Mouse (Mus musculus): Measurements from ENCODE around the gene Ufc1. TPM values are rescaled to one million over a fixed set of nuclear protein-coding genes. Genes with fewer than 3 reads are reported as not detected.
"Not testable (repeated sequence)": the region's sequence is repeated elsewhere in the genome, so short reads cannot be mapped to it uniquely, and the experiment has no call there.

Ufc1 gene
- polyA plus RNA-seq, 1 experiment from 2014 or later, result 55.9 TPM

DNA sequence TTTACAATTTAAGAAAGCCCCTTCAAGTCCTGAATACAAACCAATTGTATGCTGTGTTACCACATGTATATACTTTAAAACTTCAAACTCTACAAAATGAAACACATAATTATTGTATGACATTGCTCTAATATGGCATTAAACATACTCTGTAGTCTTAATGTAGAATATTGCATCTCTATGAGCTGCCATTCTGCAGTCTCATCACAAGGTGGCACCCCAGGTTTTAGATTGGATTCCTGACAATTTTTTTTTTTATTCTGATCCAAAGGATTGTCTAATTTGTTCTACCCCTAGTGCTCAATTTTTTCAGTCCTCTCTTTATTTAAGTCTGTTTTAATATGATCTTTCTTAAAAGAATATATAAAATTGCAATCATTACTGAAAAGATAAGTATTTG lies 26.6 kb upstream of the Ufc1 start:
- H3K4me1 ChIP-seq, result peaks cover 16% of the 10 kb centered on the region
- H3K27ac ChIP-seq, result no peak overlapping the region
- no peaks in the 10 kb centered on the region for H3K27me3 ChIP-seq (replicated peaks)
- H3K4me2 ChIP-seq, result no peak overlapping the region
- no peaks in the 10 kb centered on the region for H3K9me3 ChIP-seq (replicated peaks)
- peaks cover 19% of the 10 kb centered on the region; the same call in 1 of the 2 replicates for H3K36me3 ChIP-seq
- no peak for ATAC-seq
- no peak overlapping the region for H3K9ac ChIP-seq
- H3K4me3 ChIP-seq, result no peak overlapping the region

DNA sequence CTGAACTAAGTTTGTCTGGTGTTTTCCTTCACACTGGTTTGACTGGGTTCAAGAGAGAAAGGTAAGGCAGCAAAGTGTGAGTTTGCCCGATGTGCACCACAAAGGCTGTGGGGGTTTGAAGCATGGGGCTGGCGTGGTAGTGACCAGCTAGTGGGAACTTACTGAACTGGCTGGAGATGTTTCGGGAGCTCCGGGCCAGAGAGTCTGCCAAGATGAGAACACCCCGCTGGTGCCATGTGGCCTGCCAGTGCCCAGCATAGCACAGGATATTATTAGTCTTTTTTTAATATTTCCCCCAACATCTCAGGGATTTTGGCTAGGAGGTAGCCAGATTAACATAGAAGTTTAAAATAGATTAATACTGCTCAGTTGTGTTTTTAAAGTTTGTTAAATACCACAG lies 25.3 kb upstream of the Ufc1 start:
- Histone ChIP-seq H3K27ac (no peak overlapping the region), H3K4me2 (no peak overlapping the region), H3K4me3 (no peak overlapping the region), H3K4me1 (peaks cover 6% of the 10 kb centered on the region), H3K36me3 (peaks cover 9% of the 10 kb centered on the region; the same call in 1 of the 2 replicates), H3K9me3 (replicated peaks) (no peaks in the 10 kb centered on the region), H3K27me3 (replicated peaks) (no peaks in the 10 kb centered on the region), H3K9ac (no peak overlapping the region)
- no peak for ATAC-seq
- WGBS (ENCODE audit: insufficient replicate concordance), result 46% methylated on average over 5 of the region's 5 CpGs

DNA sequence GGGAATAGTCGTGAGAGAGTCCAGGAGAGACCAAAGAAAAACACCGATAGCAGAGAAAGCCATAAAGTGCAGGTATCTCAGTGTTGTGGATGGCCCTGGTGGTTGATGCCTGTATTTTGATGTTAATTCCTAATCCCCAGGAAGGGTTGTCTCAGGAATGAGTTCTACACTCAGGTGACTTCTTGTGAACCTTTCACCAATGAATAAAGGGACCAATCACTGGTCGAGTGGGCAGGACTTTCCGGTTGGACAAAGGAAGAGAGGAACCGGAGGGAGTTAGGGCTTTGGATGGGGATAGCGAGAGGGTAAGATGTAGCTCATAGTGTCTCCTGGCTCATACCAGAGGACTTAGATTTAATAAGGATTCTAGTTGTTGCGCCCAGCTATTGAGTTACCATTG lies 24.9 kb upstream of the Ufc1 start:
- H3K4me3 ChIP-seq, result no peak overlapping the region
- H3K4me2 ChIP-seq, result no peak overlapping the region
- no peak overlapping the region for H3K27ac ChIP-seq
- H3K4me1 ChIP-seq, result peaks cover 6% of the 10 kb centered on the region
- no peak overlapping the region for H3K9ac ChIP-seq
- H3K27me3 ChIP-seq (replicated peaks), result no peaks in the 10 kb centered on the region
- no peaks in the 10 kb centered on the region for H3K9me3 ChIP-seq (replicated peaks)
- ATAC-seq, result no peak
- 34% methylated on average over 7 of the region's 7 CpGs for WGBS (ENCODE audit: insufficient replicate concordance)
- H3K36me3 ChIP-seq, result peaks cover 6% of the 10 kb centered on the region; the same call in 1 of the 2 replicates

DNA sequence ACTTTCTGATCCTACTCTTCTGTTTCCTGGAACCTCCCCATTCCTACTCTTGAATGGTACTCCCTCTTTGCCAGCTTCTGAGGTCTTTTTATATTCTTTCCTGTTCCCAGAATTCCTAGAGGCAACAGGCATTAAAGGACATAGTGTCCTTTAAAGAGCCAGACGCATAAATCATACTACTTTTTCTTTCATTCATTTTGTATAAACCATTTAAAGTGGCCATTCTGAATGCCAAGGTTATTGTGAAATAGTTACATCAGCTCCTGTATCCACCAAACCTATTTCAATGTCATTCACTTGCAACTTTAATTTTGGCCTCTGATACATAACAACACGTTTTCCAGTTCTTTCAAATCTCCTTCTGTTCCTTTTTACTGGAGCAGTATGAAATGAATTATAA lies 14.5 kb upstream of the Ufc1 start:
- no peak overlapping the region for H3K9ac ChIP-seq
- peaks cover 20% of the 10 kb centered on the region; the same call in 1 of the 2 replicates for H3K27me3 ChIP-seq (replicated peaks)
- H3K4me2 ChIP-seq, result no peak overlapping the region
- H3K9me3 ChIP-seq (replicated peaks), result no peaks in the 10 kb centered on the region
- no peaks in the 10 kb centered on the region for H3K4me1 ChIP-seq
- H3K27ac ChIP-seq, result no peak overlapping the region
- ATAC-seq, result no peak
- no peaks in the 10 kb centered on the region for H3K36me3 ChIP-seq
- H3K4me3 ChIP-seq, result no peak overlapping the region
- WGBS (ENCODE audit: insufficient replicate concordance), result 38% methylated on average over 2 of the region's 2 CpGs

DNA sequence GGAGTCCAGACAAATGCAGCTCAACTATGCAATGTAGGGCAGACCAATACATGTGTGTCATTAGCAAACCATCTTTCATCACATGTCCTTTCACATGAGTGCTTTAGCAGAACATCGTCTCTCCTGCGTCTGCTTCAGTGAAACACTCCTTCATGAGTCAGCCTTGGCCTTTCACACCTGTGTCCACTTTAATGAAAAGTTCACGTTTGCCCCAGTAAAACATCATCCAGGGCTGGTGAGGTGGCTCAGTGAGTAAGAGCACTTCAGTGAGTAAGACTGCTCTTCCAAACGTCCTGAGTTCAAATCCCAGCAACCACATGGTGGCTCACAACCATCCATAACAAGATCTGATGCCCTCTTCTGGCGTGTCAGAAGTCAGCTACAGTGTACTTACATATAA lies 11.3 kb upstream of the Ufc1 start:
- not testable (repeated sequence) for H3K27ac ChIP-seq; H3K9ac ChIP-seq; H3K4me1 ChIP-seq; H3K4me3 ChIP-seq; H3K9me3 ChIP-seq (replicated peaks); H3K4me2 ChIP-seq; ATAC-seq; H3K36me3 ChIP-seq
- H3K27me3 ChIP-seq (replicated peaks), result peaks cover 20% of the 10 kb centered on the region; the same call in 1 of the 2 replicates
- WGBS (ENCODE audit: insufficient replicate concordance), result 56% methylated on average over 5 of the region's 5 CpGs

DNA sequence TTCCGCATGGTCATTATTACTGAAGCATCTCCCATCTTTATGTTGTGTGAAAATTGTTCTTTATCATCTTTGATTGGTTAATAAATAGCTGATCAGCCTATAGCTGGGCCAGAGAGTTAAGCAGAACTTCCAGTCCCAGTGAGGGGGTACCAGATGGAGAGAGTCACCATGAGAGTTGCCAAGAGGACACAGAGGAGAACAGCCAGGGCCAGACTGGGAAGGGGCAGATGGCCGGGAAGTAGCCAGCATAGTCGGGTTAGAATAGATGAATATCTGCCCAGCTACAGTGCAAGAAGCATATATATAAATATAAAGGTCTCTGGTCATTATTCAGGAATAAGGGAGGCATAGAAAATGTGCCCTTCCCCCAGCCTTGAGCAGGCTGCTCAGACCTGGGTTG lies 3.4 kb upstream of the Ufc1 start:
- WGBS (ENCODE audit: insufficient replicate concordance), result 42% methylated on average over 3 of the region's 3 CpGs
- no peaks in the 10 kb centered on the region for H3K9me3 ChIP-seq (replicated peaks)
- H3K36me3 ChIP-seq, result no peaks in the 10 kb centered on the region
- no peak overlapping the region for H3K4me2 ChIP-seq
- no peak overlapping the region for H3K27ac ChIP-seq
- peaks cover 11% of the 10 kb centered on the region for H3K4me1 ChIP-seq
- H3K27me3 ChIP-seq (replicated peaks), result peaks cover 36% of the 10 kb centered on the region
- no peak overlapping the region for H3K9ac ChIP-seq
- ATAC-seq, result no peak
- no peak overlapping the region for H3K4me3 ChIP-seq

DNA sequence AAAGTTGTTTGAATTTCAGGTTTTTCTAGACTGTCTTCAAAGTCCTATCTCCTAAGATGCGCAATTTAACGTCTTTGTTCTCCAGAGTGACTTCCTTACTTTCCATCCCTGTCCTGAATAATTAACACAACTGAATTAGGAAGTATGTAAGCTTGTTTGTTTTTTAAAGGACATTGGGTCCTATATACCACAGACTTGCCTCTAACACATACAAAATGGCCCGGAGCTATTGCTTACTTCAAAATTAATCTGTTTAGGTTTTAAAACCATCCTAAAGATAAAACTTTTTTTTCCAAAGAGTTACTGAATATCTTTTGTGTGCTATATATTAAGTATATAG lies 209 bp upstream of the Ufc1 start:
- Histone ChIP-seq H3K4me1 (peaks cover 30% of the 10 kb centered on the region), H3K36me3 (peaks cover 23% of the 10 kb centered on the region), H3K9ac (peak overlapping the region; percentile 80; the same call in 1 of the 2 replicates), H3K4me2 (peak overlapping the region; percentile 68), H3K9me3 (replicated peaks) (no peaks in the 10 kb centered on the region), H3K27me3 (replicated peaks) (peaks cover 36% of the 10 kb centered on the region), H3K27ac (peak overlapping the region; percentile 88), H3K4me3 (peak overlapping the region; percentile 82)
- no peak for ATAC-seq
- WGBS (ENCODE audit: insufficient replicate concordance), result 11% methylated on average over 3 of the region's 3 CpGs

DNA sequence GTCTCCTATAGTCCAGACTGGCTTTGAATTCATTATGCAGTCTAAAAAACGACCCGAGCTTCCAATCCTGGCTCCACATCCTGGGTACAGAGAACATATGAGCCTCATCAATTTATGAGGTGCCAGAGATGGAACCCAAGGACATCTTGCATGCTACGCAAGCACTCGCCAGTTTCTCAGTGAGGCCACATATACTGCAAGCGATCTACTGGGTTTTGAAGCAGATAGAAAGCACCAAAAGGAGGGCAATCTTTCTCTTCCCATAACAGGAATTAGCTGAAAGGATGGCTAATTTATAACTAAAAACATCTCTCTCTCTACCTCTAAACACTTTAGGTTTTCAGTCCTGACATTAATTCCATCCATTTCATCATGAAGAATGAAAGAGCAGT lies 922 bp downstream of the Ufc1 start:
- peak overlapping the region; percentile 80 for H3K9ac ChIP-seq
- H3K4me3 ChIP-seq, result peak overlapping the region; percentile 82
- peak overlapping the region; percentile 68 for H3K4me2 ChIP-seq
- peaks cover 34% of the 10 kb centered on the region for H3K27me3 ChIP-seq (replicated peaks)
- peaks cover 30% of the 10 kb centered on the region for H3K4me1 ChIP-seq
- ATAC-seq, result no peak
- H3K36me3 ChIP-seq, result peaks cover 35% of the 10 kb centered on the region
- H3K9me3 ChIP-seq (replicated peaks), result no peaks in the 10 kb centered on the region
- 40% methylated on average over 5 of the region's 5 CpGs for WGBS (ENCODE audit: insufficient replicate concordance)
- peak overlapping the region; percentile 88 for H3K27ac ChIP-seq

DNA sequence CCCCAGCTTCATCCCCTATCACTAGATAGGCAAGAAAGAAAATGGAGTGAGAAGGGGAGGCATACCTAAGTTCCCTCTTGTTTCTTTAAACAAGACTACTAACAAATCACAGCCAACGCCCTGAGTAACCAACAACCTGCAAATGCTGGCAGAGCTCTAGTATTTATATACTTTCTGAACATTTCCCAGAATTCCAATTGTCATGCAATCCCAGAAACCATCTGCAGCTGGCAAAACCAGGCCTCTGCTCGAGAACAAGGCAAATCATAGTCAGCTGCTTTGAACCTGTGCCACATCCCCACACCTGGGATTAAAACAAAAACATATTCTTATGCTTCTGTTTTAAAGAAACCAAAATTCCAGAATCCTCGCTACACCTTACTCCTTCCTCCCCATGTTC lies 1.5 kb downstream of the Ufc1 start:
- H3K9ac ChIP-seq, result no peak overlapping the region
- peaks cover 35% of the 10 kb centered on the region for H3K4me1 ChIP-seq
- no peak for ATAC-seq
- peak overlapping the region; percentile 68 for H3K4me2 ChIP-seq
- H3K36me3 ChIP-seq, result peaks cover 40% of the 10 kb centered on the region
- H3K9me3 ChIP-seq (replicated peaks), result no peaks in the 10 kb centered on the region
- no peak overlapping the region for H3K27ac ChIP-seq
- peaks cover 29% of the 10 kb centered on the region for H3K27me3 ChIP-seq (replicated peaks)
- H3K4me3 ChIP-seq, result peak overlapping the region; percentile 82
- 84% methylated on average over 3 of the region's 3 CpGs for WGBS (ENCODE audit: insufficient replicate concordance)

DNA sequence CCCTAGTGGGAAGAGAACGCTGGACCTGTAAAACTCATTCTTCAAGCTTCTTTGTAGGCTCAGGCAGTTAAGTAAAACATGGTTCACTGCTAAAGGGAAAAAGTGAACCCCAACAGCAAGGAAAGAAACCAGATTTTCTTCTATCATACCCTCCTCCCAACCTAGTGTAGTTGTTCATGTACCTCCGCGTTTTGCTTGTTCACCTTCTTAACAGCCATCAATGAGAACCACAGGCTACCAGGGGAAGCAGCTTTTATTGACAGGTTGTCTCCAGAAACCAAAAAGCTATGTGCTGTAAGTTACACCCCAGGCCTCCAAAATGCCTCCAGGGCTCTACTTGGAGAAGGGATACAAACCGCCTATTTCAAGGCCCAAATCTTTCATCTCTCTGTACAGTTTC lies 6.5 kb downstream of the Ufc1 start:
- Histone ChIP-seq H3K36me3 (peaks cover 77% of the 10 kb centered on the region), H3K27ac (peak overlapping the region; percentile 76), H3K4me3 (peak overlapping the region; percentile 91), H3K9ac (peak overlapping the region; percentile 97; the same call in 1 of the 2 replicates), H3K4me1 (peaks cover 66% of the 10 kb centered on the region), H3K4me2 (peak overlapping the region; percentile 88), H3K27me3 (replicated peaks) (no peaks in the 10 kb centered on the region), H3K9me3 (replicated peaks) (no peaks in the 10 kb centered on the region)
- WGBS (ENCODE audit: insufficient replicate concordance), result 56% methylated on average over 4 of the region's 4 CpGs
- ATAC-seq, result no peak

DNA sequence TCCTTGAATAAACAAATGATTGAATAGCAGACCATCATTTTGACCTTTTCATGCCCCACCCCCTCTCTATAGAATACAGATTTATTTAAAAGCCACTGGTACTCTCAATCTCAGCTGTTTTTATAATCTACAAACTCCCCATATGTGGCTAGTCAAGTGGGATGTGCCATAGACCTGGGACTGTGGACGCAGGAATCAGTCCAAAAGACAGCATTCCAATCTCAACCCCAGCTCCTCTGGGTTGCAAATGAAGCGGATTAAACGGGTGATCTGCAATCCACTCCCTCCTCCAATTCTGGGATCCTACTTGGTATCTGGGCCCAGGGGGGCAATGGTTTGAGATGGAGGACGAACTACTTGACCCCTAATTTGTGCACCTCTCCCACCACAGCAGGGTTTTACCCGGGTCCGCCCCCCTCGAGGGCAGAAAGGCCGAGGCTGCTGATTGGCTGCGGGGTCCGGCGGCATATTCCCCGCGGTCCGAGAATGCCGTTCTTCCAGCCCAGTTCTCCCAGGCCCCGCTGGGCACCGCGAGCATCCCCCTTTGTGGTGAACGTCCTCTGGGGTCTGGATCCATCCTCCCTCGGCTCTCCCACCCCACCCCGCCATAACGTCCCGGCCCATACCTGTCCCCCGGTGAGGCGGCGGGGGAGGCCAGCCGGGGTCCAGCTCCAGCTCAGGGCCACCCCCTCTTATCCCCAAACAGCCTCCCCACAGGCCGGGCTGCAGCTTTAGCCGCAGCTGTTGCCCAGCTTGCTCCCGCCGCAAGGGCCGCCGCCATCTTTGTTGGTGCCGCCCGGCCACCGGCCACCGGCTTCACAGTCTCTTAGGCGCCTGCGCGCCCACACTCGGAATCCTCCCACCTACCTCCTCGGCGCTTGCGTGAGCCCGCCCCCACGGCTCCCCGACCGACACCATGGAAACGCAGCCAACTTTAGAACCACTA lies 7.4 kb downstream of the Ufc1 start, which contains the start of gene Usp21:
Gene Usp21 (minus strand): TSS at position 856 of the 946 bp plus-strand sequence.
- Histone ChIP-seq H3K36me3 (peaks cover 80% of the 10 kb centered on the region), H3K4me1 (peaks cover 66% of the 10 kb centered on the region), H3K4me3 (peak within 1 kb of the TSS; percentile 91), H3K27me3 (replicated peaks) (no peaks in the 10 kb centered on the region), H3K9ac (peak within 1 kb of the TSS; percentile 97), H3K4me2 (peak within 1 kb of the TSS; percentile 88), H3K9me3 (replicated peaks) (no peaks in the 10 kb centered on the region), H3K27ac (peak within 1 kb of the TSS; percentile 85)
- peak; percentile 94 for ATAC-seq
- WGBS (ENCODE audit: insufficient replicate concordance), result under 1% methylated on average over 46 of the region's 49 CpGs

DNA sequence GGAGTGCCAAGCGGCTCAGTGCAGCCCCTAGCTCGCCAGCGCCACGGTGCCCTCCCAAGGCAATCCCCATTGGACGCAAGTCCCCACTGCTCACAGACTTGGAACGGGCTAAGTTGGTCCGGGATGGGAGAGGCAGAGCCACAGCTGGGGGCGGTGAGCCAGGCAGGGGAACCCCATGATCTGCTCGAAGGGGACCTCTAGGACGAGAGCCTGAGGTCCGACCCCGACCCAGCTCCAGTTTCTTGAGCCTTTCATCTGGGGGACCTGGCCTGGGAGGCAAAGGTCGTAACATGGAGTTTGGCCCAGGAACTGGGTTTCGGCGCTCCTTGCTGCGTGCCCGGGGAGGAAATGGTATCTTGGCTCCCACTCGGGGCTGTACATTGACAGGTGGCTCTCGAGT lies 8.3 kb downstream of the Ufc1 start:
- Histone ChIP-seq H3K4me1 (peaks cover 62% of the 10 kb centered on the region), H3K9ac (no peak overlapping the region)

More for the DNA sequence above, 8.3 kb downstream of the Ufc1 start:
- H3K36me3 ChIP-seq, result peaks cover 78% of the 10 kb centered on the region
- no peaks in the 10 kb centered on the region for H3K9me3 ChIP-seq (replicated peaks)
- H3K27ac ChIP-seq, result 0 out of 2 replicates have a peak overlapping the region, but pooled peaks have one; percentile 59
- ATAC-seq, result no peak
- H3K27me3 ChIP-seq (replicated peaks), result no peaks in the 10 kb centered on the region
- peak overlapping the region; percentile 91 for H3K4me3 ChIP-seq
- peak overlapping the region; percentile 88 for H3K4me2 ChIP-seq
- 84% methylated on average over 19 of the region's 19 CpGs for WGBS (ENCODE audit: insufficient replicate concordance)
